Mouse (Mus musculus) frontal cortex, postnatal 10 days (tissue): ENCODE results near the gene Gpc3.
"Not testable (repeated sequence)": the region's sequence is repeated elsewhere in the genome, so short reads cannot be mapped to it uniquely, and the experiment has no call there.

Experiments used
- DNase-seq, 2 experiments: peaks; one replicate each; pipeline ENCODE4 v3.0.0; 2022; ENCODE audit warnings: low spot score in 2 of 2, mixed read lengths in 1 of 2

Gpc3 gene

GRCm38 (mm10) chrX:52281103-52281900 is 332.4 kb downstream of the Gpc3 start:
- no peak for DNase-seq

GRCm38 (mm10) chrX:52278687-52279359 is 334.9 kb downstream of the Gpc3 start:
- no peak for DNase-seq

GRCm38 (mm10) chrX:52277599-52277998 is 336.2 kb downstream of the Gpc3 start:
- DNase-seq, result no peak

GRCm38 (mm10) chrX:52273016-52273415 is 340.7 kb downstream of the Gpc3 start:
- no peak for DNase-seq

GRCm38 (mm10) chrX:52261991-52262390 is 351.8 kb downstream of the Gpc3 start:
- DNase-seq, result no peak

GRCm38 (mm10) chrX:52261546-52261945 is 352.2 kb downstream of the Gpc3 start:
- no peak for DNase-seq

GRCm38 (mm10) chrX:52259771-52260170 is 354.0 kb downstream of the Gpc3 start:
- not testable (repeated sequence) for DNase-seq

GRCm38 (mm10) chrX:52254526-52254925 is 359.2 kb downstream of the Gpc3 start:
- no peak for DNase-seq

- no peak for DNase-seq
Measured at GRCm38 (mm10) chrX:52245694-52246297, 368.0 kb downstream of the Gpc3 start.

- no peak for DNase-seq
Measured at GRCm38 (mm10) chrX:52237470-52237869, 376.3 kb downstream of the Gpc3 start.

GRCm38 (mm10) chrX:52231984-52232383 is 381.8 kb downstream of the Gpc3 start:
- DNase-seq, result no peak

GRCm38 (mm10) chrX:52230711-52231110 is 383.0 kb downstream of the Gpc3 start:
- DNase-seq, result no peak
